Mouse (Mus musculus) hindbrain, postnatal 0 days (tissue): ENCODE measurements at regions not wholly inside any gene's neighbourhood (a gene's known extent, or its start where the extent isn't known, plus 50 kb on each side); places are given as distances from the start of the nearest gene placed in this dataset.
"Not testable (repeated sequence)": the region's sequence is repeated elsewhere in the genome, so short reads cannot be mapped to it uniquely, and the experiment has no call there.

Experiments used
- ATAC-seq: fragments of 200-750 bp; cut with Nextera tagmentation; 2 replicates; pipeline ENCODE4 v1.8.0; 2017; ENCODE audit warnings: mild to moderate bottlenecking, moderate TSS enrichment, moderate library complexity
- DNase-seq: peaks from one replicate; pipeline ENCODE4 v3.0.0-alpha.2; 2015; ENCODE audit warnings: low spot score
- H3K27ac ChIP-seq: fragments of 300-500 bp; sonication (generic); 2 replicates; pipeline ENCODE4 v1.5.1; 2014; ENCODE audit warnings: mild to moderate bottlenecking
- H3K27me3 ChIP-seq: fragments of 300-500 bp; sonication (generic); 2 replicates; pipeline ENCODE4 v1.6.1; 2014; ENCODE audit warnings: low read length, mixed read lengths; ENCODE audit not compliant: insufficient read depth
- H3K36me3 ChIP-seq: fragments of 300-500 bp; sonication (generic); 2 replicates; pipeline ENCODE4 v1.6.1; 2014; ENCODE audit warnings: low read length, mixed read lengths; ENCODE audit not compliant: insufficient read depth
- H3K4me1 ChIP-seq: fragments of 300-500 bp; sonication (generic); 2 replicates; pipeline ENCODE4 v1.6.1; 2014; ENCODE audit warnings: antibody characterized with exemption, low read length, mixed read lengths; ENCODE audit not compliant: insufficient read depth
- H3K4me2 ChIP-seq: fragments of 300-500 bp; sonication (generic); 2 replicates; pipeline ENCODE4 v1.6.1; 2014; ENCODE audit warnings: low read depth, mild to moderate bottlenecking, low read length, moderate library complexity, mixed read lengths
- H3K4me3 ChIP-seq: fragments of 300-500 bp; sonication (generic); 2 replicates; pipeline ENCODE4 v1.5.1; 2014; ENCODE audit warnings: low read length
- H3K9ac ChIP-seq: fragments of 300-500 bp; sonication (generic); replicated peaks from 2 replicates; pipeline ENCODE4 v1.6.1; 2014; ENCODE audit warnings: mild to moderate bottlenecking, low read length, moderate library complexity, mixed read lengths
- H3K9me3 ChIP-seq: fragments of 300-500 bp; sonication (generic); 2 replicates; pipeline ENCODE4 v1.6.1; 2016; ENCODE audit warnings: low read length, mixed read lengths
- CTCF ChIP-seq: IDR thresholded peaks from 2 replicates; pipeline ENCODE4 v1.5.1; 2016; ENCODE audit warnings: antibody characterized with exemption, control low read depth, low read depth
- WGBS: fragments of 180-500 bp; shearing (Covaris S2); extraction: QIAGEN DNeasy Blood & Tissue Kit; methylation state at CpG from one replicate; pipeline ENCODE4 v1.1.7; 2014; 5-methylcytosine and 5-hydroxymethylcytosine counted together

GRCm38 (mm10) chr1:47263611-47264010 lies 371.0 kb upstream of the Slc39a10 start:
- no peak for TF ChIP-seq CTCF
- Histone ChIP-seq H3K4me1 (no peaks in the 10 kb centered on the region), H3K9me3 (no peaks in the 10 kb centered on the region), H3K9ac (no peak overlapping the region), H3K27me3 (no peaks in the 10 kb centered on the region), H3K36me3 (no peaks in the 10 kb centered on the region), H3K4me2 (no peak overlapping the region), H3K27ac (no peak overlapping the region), H3K4me3 (no peak overlapping the region)
- WGBS = 53% methylated on average over 1 of the region's 1 CpGs
- DNase-seq (no peak), ATAC-seq (no peak)

GRCm38 (mm10) chr1:47261505-47262130 lies 369.0 kb upstream of the Slc39a10 start:
- DNase-seq = no peak
- no peak for TF ChIP-seq CTCF
- Histone ChIP-seq H3K36me3 (no peaks in the 10 kb centered on the region), H3K4me1 (no peaks in the 10 kb centered on the region), H3K27me3 (no peaks in the 10 kb centered on the region), H3K4me2 (no peak overlapping the region), H3K27ac (no peak overlapping the region), H3K4me3 (no peak overlapping the region), H3K9ac (no peak overlapping the region), H3K9me3 (no peaks in the 10 kb centered on the region)
- 85% methylated on average over 3 of the region's 3 CpGs for WGBS
- ATAC-seq = no peak

GRCm38 (mm10) chr1:47250706-47251105 lies 358.1 kb upstream of the Slc39a10 start:
- H3K9ac ChIP-seq, H3K27ac ChIP-seq, H3K27me3 ChIP-seq, H3K36me3 ChIP-seq, H3K4me2 ChIP-seq, H3K4me3 ChIP-seq, ATAC-seq, DNase-seq, H3K4me1 ChIP-seq, H3K9me3 ChIP-seq: not testable (repeated sequence)
- 80% methylated on average over 12 of the region's 13 CpGs for WGBS

- no peak overlapping the region for H3K27ac ChIP-seq
- H3K4me2 ChIP-seq = no peak overlapping the region
- H3K9me3 ChIP-seq = no peaks in the 10 kb centered on the region
- H3K4me3 ChIP-seq = no peak overlapping the region
- ATAC-seq (no peak), DNase-seq (no peak)
- no peak for TF ChIP-seq CTCF
- H3K27me3 ChIP-seq = no peaks in the 10 kb centered on the region
- H3K36me3 ChIP-seq = no peaks in the 10 kb centered on the region
- H3K4me1 ChIP-seq = no peaks in the 10 kb centered on the region
- WGBS = 53% methylated on average over 2 of the region's 2 CpGs
- no peak overlapping the region for H3K9ac ChIP-seq
Observed at GRCm38 (mm10) chr1:47217088-47217487, 324.4 kb upstream of the Slc39a10 start.

- no peaks in the 10 kb centered on the region for H3K9me3 ChIP-seq
- H3K27me3 ChIP-seq = no peaks in the 10 kb centered on the region
- H3K4me2 ChIP-seq = no peak overlapping the region
- no peaks in the 10 kb centered on the region for H3K4me1 ChIP-seq
- no peak for TF ChIP-seq CTCF
- no peaks in the 10 kb centered on the region for H3K36me3 ChIP-seq
- 75% methylated on average over 2 of the region's 2 CpGs for WGBS
- DNase-seq = no peak
- H3K9ac ChIP-seq = no peak overlapping the region
- ATAC-seq = no peak
- no peak overlapping the region for H3K27ac ChIP-seq
- H3K4me3 ChIP-seq = no peak overlapping the region
Observed at GRCm38 (mm10) chr1:47216419-47217002, 323.9 kb upstream of the Slc39a10 start.

- no peak for ATAC-seq
- no peaks in the 10 kb centered on the region for H3K9me3 ChIP-seq
- no peak overlapping the region for H3K4me2 ChIP-seq
- TF ChIP-seq CTCF = no peak
- DNase-seq = no peak
- H3K27ac ChIP-seq = no peak overlapping the region
- no peaks in the 10 kb centered on the region for H3K36me3 ChIP-seq
- WGBS = 86% methylated on average over 5 of the region's 5 CpGs
- no peak overlapping the region for H3K9ac ChIP-seq
- no peak overlapping the region for H3K4me3 ChIP-seq
- H3K4me1 ChIP-seq = no peaks in the 10 kb centered on the region
- H3K27me3 ChIP-seq = no peaks in the 10 kb centered on the region
Observed at GRCm38 (mm10) chr1:47213476-47213875, 320.8 kb upstream of the Slc39a10 start.

- Histone ChIP-seq H3K9me3 (no peaks in the 10 kb centered on the region), H3K4me2 (no peak overlapping the region), H3K4me1 (no peaks in the 10 kb centered on the region), H3K36me3 (no peaks in the 10 kb centered on the region), H3K9ac (no peak overlapping the region), H3K4me3 (no peak overlapping the region), H3K27me3 (no peaks in the 10 kb centered on the region), H3K27ac (no peak overlapping the region)
- ATAC-seq (no peak), DNase-seq (no peak)
- no peak for TF ChIP-seq CTCF
- 84% methylated on average over 4 of the region's 4 CpGs for WGBS
Observed at GRCm38 (mm10) chr1:47193001-47193400, 300.3 kb upstream of the Slc39a10 start.
